Mouse (Mus musculus) megakaryocyte, embryonic 14.5 days (primary cell): ENCODE measurements around the gene Dynll2.

Source experiments
- FLI1 ChIP-seq: IDR thresholded peaks from 2 replicates; pipeline ENCODE4 v1.6.1; 2012; ENCODE audit warnings: low read length, inconsistent platforms, mixed read lengths
- GATA1 ChIP-seq: IDR thresholded peaks from 3 replicates; pipeline ENCODE4 v1.6.1; 2012; ENCODE audit warnings: mixed read lengths, low read length, inconsistent platforms, borderline replicate concordance

DNA sequence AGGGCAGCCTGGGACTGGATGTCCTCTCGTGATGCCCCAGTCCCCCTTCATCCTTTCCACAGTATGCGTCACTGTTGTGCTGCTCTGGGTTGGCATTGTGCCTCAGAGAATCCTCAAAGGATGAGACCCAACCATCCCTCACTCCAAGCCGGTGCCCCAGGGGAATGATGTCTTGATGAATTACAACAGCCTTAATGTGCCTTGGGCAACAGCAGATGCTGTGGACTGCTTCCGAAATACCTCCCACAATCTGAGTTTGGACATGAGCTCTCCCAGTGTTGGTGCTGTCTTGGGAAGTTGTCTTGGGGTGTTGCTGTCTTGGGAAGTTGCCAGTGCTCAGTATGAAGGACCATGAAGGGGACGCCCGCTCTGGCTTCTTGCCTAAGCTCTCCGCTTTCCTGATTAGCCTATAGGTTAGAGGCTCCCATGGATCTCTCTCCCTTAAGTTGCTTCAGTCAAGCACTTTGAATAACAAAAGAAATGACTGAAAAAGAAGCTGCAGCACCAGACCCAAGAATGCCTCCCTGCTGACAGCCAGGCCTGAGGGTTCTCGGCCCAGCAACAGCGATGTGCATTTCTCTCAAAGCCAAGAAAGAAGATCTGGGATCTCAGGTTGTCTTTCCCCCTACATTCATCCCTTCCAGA is 40.2 kb upstream of the Dynll2 start:
- TF ChIP-seq GATA1, result no peak
- no peak for TF ChIP-seq FLI1
